Mouse (Mus musculus): ENCODE data around the gene Psmb5.
"Not testable (repeated sequence)": the region's sequence is repeated elsewhere in the genome, so short reads cannot be mapped to it uniquely, and the experiment has no call there.

The Psmb5 gene

DNA sequence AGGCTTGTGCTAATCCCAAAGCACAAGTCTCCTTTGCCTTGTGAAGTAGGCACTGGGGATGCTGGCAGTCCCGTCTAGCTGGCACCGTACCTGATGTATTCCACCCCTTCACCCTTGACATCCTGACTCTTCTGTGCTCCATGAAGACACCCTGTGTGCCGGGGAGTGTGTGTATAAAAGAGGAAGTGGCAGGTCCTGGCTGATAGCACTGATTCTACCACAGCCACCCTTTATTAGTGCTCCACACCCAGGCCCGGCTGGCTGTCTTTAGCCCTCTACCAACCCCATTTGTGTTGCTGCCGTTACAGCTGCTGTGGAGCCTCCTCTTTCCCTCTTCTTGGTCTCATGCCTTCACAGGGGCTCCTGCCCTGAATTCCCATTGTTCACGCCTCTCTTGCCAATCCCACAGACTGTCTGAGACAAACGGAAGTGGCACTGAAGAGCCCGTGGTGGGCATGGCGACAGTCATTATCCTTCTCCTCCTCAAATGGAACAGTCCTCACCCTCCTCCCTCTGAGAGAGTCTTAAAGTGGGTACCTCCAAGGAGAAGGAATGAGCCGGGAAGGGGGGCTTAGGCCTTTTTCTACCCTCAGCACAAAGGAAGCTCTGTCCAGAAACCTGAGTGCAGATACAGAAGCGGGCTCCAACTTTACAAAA lies 12.9 kb upstream of the Psmb5 start:
- no peak for DNase-seq

DNA sequence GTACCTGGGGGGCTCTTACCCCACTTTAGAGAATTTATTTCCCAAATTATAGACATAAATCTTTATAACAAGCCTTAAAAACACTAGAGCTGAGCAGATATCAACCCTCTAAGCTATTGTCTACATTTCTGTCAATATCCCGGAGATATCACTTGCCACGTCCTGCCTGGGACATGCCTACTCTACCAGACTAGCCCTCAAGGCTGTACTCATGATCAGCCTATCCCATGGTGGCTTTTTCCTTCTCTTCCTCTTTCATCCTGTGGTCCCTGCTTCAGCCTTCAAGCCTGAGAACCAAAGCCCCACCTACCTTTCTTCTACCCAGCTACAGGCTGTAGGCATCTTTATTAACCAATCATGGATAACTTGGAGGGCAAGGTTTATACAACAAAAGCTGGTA lies 12.0 kb upstream of the Psmb5 start:
- DNase-seq: no peak

DNA sequence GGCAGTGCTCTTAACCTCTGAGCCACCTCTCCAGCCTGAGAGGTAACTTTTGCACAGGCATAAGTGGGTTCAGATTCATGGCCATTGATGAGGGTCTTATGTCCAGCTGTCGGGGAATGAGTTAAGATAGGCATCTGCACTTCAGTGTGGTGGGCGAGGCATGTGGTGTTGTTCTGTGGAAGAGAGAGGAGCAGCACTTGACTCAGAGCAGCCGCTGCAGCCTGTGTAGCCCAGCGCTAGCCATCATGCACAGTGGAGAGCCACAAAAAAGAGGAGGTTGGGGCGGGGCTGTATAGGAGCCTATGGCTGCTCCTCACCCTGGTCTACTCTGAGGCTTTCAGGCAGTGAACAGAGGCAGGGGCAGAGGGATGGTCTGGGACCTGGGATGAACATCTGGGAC lies 10.3 kb upstream of the Psmb5 start:
- DNase-seq: no peak

DNA sequence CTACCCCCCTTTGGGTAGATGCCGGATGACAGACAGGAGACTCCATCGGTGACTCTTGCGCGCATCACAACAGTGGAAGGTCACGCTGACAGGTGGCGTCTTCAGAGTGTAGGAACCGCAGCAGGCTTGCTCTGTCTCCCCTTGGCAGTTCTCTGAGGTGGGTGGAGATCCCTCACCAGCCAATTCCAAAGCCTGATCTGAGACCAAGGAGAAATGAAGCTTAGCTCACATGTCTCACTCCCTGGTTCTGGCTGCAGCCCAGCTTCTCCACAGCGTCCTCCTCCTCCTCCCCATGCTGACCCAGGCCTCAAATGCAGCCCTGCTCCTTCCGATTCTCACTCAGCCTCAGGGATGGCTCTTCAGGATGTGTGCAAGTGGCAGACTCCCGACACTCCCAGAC lies 7.2 kb upstream of the Psmb5 start:
- DNase-seq: peak in 1 of 2 experiments; percentile 66

DNA sequence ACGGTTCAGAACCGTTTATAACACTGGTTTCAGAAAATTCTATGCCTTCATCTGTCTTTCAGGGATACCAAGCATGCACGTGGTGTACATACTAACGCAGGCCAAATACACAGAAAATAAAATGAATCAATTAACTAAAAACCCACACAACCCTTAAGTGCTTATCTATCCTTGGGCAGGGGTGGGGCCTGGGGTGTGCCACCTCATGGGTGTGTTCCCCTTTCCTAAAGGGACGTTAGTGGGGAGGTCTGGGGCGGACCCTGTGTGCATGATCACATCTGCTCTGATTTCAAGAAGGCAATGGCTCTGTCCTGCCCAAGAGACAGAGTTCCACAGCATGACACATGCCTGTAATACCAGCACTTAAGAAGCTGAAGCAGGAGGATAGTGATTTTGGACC lies 5.5 kb upstream of the Psmb5 start:
- DNase-seq: no peak

DNA sequence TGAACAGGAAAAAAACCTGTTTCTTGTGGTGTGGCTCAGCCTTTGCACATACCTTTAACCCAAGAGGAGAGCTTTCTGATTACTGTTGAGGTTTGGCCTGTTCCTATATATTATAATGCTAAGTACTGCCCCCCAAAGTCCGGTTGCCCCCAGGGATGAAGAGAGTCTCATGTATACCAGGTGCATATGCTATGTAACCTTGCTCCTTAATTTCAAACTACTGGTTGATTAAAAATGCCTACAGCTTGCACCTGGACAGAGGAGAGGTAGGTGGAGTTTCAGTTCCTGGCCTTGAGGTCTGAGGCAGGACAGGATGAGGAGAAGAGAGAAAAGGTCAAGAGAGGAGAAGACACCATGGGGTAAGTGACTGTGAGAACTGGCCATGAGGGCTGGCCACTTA lies 3.3 kb upstream of the Psmb5 start, which contains the start of gene Psmb11:
Psmb11 (plus strand) TSS at position 301 of the 400 bp plus-strand sequence.
- DNase-seq: no peak

DNA sequence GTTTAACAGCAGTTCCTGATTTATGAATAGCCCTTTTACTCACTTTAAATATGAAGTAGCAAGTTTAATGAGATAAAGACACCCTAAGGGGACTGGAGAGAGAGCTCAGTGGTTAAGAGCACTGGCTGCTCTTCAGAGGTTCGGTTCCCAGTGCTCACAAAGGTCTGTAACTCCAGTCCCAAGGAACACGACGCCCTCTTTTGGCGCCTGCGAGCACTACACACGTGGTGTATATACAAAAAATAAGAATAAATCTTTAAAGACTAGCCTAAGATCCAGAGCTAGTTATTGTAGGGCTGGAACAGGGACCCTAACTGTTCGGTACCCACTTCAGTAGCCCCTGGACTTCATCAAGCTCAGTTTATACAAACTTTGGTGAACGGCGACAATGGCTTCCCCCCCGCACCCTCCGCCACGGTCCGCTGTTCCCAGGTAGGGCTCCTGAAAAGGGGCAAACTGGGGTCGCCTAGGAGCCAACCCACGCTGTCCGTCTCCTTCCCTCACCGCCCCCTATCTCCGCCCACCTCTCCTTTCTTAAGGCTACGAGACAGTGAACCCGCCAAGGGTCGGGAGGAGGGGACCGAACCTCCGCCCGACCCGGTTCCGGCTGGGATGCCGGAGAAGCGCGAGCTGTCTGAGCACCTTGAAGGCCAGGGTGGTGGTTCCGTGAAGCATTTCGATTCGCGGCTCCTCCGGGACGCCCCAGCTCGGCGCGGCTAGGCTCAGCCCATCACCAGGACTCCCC lies 498 bp downstream of the Psmb5 start:
- DNase-seq: peak in 1 of 2 experiments; percentile 56

DNA sequence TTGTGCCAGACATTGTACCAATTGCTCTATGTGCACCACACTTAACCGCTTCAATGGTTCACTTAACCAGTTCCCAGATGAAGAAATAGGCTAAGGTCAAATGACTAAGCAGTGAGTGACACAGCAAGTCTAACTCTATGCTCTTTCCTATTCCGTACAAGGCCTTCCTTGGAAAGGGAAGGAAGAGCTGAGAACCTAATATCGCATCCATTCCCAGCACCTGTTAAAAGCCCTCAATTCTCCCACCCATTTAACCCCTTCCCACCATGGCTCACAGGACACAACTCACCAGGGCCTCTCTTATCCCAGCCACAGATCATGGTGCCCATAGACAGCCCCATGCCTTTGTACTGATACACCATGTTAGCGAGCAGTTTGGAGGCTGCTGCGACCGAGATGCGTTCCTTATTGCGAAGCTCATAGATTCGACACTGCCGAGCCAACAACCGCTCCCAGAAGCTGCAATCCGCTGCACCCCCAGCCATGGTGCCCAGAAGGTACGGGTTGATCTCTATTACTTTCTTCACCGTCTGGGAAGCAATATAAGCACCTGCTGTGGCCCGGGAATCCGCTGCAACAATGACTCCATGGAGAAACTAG lies 1.5 kb downstream of the Psmb5 start:
- DNase-seq: no peak

DNA sequence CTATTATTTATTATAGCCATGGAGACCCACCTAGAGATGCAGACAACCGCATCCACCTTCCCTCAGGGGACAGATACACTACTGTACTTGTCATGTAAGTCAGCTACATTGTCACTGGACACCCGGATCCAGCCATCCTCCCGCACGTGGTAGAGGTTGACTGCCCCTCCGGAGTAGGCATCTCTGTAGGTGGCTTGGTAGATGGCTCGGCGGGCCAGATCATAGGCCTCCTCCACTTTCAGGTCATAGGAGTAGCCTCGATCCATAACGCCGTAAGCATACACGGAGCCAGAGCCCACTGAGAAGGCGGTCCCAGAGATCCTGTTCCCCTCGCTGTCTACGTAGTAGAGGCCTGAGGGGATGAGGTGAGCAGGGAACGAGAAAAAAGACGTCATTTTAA lies 3.7 kb downstream of the Psmb5 start:
- DNase-seq: not testable (repeated sequence)

DNA sequence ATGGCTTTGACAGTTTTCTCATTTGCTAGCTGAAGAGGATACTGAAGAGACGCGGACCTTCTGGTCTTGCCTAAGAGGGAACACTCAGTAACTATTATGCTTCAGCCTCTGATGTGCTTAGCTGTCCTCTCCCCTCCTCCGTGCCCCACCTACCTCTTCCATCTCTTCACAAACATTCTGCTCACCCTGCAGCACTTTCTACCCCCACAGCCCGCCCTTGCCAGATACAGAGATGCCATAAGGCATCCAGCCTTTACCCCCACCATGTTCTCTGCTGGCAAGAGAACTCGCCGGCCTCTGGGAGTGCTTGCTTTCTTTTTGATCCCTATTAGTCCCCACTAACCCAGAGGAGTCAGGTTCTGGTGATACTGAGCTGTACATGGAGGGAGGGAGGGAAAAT lies 7.2 kb downstream of the Psmb5 start:
- no peak for DNase-seq

DNA sequence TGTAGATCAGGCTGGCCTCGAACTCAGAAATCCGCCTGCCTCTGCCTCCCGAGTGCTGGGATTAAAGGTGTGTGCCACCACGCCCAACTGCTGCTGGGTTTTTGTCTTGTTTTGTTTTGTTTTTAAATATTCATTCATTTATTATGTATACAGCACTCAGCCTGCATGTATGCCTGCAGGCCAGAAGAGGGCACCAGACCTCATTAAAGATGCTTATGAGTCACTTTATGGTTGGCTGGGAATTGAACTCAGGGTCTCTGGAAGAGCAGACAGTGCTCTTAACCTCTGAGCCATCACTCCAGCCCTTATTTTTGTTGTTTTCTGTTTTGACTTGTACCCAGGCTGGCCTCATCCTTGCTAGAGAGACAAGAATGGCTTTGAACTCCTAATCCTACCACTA lies 7.9 kb downstream of the Psmb5 start:
- peak in 1 of 2 experiments; percentile 57 for DNase-seq

DNA sequence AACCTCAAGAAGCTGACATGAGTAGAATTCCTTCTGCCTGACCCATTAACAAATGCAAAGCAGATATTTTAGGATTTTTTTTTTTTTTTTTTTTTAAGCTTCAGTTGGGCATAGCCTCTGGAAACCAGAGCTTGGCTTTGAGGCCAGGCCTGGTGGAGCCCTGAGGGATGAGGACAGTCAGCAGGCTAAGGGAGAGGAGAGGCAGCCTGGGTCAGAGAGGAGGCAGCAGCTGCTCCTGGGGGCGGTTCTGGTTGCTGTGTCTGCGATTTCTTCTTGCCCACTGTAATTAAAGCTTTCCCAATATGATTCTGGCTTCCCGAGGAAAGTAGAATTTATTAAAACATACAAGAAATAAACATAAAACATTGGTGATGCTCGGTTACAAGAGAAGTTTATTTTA lies 8.6 kb downstream of the Psmb5 start:
- no peak for DNase-seq

DNA sequence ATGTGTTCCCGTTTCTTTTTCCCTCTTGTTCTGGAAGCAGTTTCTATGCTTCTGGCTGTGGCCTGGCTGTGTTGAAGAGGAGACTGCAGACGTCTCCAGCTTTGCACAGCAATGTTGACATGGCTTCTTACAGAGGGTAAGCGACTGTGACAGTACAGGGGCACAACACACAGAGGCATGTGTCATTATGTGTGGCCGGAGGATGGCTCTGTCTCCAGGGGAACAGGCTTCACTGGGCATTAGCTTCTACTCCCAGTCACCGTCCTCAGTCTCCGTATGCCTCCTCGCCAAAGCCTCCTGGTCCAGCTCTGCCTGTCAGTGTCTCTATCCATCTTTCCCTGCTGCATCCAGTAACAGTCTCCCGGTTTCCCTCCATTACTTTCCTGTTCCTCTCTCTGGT lies 10.6 kb downstream of the Psmb5 start:
- no peak for DNase-seq

DNA sequence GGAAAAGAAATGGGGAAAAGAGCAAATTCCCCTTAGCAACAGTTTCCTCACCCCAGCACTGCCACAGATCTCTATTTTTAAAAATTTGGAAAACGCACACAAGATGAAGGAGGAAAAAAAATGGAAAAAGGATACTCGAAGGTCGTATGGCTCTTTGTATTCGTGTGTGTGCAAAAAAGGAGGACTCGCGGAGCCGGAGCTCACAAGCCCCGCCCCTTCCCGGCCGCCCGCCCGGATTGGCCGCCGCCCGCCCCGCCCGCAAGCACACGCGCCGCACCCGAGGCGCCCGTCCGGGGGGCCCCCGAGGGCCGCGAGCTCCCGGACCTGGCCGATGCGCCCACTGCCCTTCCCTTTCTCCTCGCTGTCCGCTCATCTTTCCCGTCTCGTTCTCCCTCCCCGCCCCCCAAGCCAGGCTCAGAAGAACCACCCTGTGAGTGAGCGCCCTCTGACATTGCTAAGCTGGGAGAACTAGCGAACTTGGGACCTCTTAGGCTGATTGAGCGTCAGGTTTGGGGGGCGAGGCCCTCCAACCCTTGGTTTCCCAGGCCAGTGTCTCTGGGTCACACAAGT lies 12.0 kb downstream of the Psmb5 start, which contains the start of gene 4931414P19Rik:
4931414P19Rik (minus strand) TSS at position 242 of the 570 bp plus-strand sequence.
- peak; percentile 88 to 90 for DNase-seq

DNA sequence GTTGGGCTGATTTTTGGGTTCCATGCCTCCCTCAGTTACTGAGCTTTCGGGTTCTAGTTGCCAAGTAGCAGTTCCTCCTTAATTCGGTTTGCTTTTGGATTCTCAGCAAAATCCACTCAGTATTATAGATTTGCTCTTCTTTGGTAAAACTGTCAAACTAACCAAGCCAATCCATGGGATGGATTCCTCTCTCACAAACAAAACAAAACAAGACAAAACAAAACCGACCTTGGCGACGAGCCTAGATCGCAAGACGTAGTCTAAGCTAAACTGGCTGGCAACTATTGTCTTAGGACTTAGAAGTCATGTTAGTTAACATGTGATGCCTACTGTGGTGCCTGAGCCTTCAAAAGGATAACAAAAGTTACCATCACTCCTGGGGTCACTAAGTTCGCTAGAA lies 14.1 kb downstream of the Psmb5 start:
- peak in 1 of 2 experiments; percentile 62 for DNase-seq

DNA sequence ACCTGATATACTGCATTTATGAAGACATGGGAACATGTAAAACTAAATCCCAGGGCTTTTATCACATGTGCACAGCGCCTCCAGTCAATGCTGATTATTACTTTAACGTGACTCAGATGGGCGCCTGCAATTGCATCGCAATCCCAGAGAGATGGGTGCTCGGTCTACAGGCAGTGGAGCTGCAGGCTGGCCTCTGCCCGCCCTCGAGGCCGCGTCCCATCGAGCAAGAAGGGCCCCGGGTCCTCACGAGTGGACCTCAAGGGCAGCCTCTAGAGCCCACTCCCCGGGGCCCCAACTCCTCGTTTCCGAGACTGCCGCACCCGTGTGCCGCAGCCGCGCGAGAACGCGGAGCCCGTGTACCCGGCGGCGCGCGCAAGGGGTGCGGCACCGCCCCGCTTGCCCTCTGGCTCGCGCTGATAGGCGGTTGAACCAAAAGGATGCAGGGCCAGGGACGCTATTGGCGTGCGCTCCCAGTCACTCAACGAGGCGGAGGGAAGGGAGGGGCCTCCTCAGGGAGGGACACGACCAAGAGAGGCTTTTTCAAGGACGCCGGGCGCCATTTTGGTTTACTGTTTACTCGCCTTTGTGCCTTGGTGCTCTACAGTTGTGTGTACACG lies 14.7 kb downstream of the Psmb5 start:
- DNase-seq: peak; percentile 96 to 97

DNA sequence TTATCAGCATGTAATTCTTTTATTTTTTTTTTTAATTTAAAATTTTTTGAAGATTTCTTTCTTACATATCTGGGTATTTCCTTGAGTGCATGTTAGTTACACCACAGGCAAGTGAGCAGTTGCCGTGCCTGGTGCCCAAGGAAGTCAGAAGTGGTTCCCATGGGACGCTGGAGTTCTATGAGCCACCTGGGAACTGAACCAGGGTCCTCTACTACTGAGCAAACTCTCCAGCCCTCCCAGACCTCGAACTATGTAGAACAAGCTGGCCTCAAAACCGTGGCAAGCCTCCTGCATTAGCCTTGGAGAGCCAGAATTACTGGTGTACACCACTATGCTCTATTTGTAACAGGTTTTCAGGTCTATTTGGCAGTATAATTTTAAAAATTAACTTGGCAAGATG lies 15.2 kb downstream of the Psmb5 start:
- DNase-seq: peak; percentile 43 to 59

DNA sequence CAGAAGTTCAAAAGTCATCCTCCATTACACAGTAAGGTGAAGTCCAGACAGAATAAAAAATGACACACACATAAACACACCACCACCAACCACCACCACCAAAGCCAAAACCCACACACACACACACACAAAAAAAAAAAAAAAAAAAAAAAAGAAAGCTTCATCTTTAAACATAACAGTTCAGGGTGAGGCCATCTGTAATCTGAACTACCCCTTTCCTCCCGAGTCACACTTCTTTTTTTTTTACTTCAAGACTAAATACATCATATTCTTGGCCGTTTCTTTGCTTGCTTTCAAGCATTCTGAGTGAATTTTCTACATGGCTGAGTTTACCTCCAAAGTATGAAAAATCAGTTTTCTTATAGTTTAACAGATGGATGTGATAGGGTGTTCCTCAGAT lies 16.2 kb downstream of the Psmb5 start:
- DNase-seq: no peak

DNA sequence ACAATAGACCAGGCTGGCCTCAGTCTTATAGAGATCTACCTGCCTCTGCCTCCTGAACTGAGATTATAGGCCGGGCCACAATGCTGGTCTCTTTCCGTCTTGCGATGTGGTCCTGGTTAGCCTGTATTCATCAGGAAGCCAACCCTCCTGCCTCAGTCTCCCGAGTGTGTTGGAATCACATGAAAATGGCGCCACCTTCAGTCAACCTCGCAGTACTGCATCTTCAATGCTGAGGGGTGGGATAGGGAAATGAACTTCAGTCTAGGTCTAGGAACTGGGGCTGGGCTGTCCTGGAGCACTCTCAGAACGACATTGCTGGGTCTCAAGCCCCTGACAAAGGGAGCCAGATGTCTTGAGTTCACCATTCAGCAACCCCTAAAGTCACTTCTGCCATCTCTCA lies 20.7 kb downstream of the Psmb5 start:
- DNase-seq: no peak

DNA sequence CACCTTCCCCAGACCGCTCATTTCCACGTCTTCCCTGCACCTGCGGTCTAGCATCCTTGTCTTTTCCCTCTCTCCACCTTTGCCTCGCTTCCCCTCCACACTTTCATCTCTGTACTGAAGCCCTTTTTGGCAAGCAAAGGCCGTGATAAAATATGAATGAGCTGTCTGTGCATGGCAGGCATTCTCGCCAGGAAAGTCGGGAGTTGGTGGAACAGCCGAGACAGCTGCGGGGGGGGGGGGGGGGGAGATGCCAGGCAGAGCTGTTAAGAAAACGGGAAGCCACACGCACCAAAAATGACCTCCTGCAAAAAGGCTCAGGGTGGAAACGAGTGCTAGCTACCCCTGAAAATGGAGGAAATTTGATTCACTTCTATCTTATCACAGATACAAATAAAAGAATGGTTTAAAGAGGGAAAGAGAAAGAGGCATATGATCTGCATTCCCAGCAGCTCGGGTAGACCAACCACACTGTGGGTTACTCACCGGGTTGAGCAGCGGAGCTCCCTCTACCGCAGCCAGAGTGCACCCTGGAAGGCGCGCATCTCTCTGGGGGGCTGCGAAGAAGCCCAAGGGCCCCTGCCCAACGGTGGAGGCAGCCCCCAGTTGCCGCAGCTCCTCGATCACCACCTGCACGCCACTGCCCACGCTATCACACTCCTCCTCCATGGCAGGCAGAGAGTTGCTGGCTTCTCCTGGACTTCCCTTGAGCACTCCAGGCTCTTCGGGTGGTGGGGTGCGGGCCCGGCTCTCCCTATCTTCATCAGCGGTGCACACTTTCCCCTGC lies 23.0 kb downstream of the Psmb5 start:
- no peak for DNase-seq

DNA sequence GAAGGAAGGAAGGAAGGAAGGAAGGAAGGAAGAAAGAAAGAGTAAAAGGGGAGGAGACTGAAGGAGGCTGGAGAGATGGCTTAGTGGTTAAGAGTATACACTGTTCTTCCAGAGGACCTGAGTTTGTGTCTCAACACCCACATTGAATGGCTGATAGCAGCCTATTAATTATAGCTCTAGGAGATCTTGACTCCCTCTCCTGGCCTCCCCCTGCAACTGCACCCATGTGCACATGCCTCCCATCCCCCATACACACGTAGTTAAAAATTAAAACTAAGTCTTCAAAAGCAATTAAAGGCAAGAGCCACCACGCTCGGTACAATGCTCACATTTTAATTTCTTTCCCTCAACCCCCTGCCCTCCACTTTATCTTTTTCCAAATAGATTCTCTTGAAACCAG lies 23.8 kb downstream of the Psmb5 start:
- DNase-seq: no peak

DNA sequence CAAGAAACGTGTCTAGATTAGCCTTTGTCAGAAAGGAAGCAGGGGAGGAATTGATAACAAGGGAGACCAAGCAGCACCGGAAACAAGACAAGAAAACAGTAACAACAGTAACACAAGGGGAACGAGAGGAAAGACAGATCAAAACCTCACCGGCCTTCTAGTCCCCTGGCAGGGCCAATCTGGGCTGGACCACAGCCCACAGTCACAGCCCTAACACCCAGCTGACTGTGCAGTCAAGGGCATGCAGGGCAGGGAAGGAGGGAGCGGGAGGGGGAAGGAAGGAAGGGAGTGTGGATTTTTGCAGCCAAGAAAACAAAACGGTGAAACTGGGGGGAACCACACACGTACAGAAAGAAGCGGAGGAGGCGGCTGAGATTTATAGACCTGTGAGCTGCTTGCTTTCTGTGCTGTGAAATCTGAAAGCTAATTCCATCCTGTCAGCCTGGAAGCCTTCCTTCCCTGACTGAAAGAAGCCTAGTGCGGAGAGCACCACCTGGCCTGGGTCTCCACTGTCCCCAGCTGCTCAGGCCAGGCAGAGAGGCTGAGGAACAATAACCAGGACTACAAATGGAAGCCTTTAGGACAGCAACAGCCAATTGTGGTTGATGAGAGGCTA lies 25.4 kb downstream of the Psmb5 start:
- DNase-seq: peak; percentile 31 to 58
